Mouse (Mus musculus) G1E-ER4 (cell line): ENCODE measurements around the gene Mau2. TPM values are rescaled to one million over a fixed set of nuclear protein-coding genes. Genes with fewer than 3 reads are reported as not detected.

Experiments
- GATA1 ChIP-seq: IDR thresholded peaks from one replicate; pipeline ENCODE4 v1.8.0; 2012; ENCODE audit warnings: low read length, inconsistent platforms
- polyA plus RNA-seq: library from polyadenylated mRNA; stranded (reverse); fragments of >175 nt; gene quantifications from 2 replicates; pipeline ENCODE4 v1.2.3, GENCODE M21; 2012

The Mau2 gene
- polyA plus RNA-seq: 44.0 and 45.1 TPM in 2 replicates

DNA sequence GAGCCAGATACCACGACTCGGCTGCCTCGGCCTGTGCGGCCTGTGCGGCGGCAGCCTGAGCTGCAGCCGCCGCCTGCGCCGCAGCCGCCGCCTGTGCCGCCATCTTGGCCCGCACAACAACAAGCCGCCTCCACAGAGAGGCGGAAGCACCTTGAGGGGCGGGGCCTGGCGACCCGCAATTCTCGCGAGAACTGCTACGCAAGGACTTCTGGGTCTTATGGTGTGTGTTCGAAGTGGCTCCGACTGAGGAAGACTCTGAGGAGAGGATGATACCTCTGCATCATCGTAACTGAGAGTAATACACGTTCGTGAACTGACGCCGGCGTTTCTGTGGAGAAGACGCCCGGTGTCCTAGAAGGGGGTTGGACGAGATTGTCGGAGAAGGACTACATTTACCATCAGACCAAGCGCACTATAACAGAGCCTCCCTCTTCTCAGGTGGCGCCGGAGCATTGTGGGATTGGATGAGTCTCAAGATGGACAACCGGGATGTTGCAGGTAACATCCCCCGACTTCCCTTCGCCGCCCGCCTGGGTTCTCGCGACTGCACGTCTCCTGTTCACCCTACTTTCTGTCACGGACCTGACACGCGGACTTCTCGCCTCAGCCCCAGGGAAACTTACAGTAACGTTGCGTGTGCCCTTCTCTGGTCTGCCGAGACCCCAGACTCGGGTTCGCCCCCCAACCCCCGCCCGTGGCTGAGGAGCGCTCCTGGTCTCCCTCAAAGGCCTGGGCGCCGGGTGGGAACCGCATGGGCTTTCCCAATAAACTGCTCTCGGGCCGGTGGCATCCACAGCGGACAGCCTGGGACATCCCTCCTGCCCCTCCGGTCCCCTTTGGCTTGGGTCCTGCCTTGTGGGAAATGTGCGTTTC lies at the start of gene Mau2, which contains the start of gene Sugp1:
Gene Mau2 (minus strand): TSS at position 152 of the 873 bp plus-strand sequence.
Gene Sugp1 (plus strand): TSS at position 231 of the 873 bp plus-strand sequence.
- no peak for TF ChIP-seq GATA1

DNA sequence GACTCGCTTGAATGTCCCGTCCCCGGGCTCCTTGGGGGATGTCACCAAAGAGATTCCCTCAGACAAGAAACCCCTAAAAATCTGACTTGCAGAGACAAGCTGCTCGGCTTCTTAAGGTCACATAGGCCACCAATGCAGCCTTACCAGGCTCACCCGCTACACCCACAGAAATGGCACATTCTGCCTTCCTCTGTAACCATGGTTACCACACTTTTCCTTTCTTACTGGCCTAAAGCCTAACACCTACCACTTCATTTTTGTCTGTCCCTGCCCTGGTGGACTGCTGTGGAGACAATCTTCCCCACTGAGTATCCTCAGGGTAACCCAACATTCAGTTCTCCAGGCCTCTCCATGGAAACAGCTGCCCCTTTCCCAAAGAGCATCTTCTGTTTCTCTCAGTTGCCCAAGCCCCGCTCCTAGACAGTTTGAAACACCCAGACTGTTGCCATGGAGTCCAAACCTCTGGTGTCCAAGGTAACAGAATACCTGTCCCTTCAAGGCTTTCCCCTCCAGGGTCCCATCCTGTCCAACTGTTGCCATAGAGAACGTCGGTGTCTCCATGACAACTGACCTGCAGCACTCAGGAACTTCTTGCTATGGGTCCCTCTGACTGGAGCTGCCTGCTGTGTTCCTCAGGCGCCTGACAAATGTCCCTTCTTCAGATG lies 46.9 kb upstream of the Mau2 start:
- no peak for TF ChIP-seq GATA1

DNA sequence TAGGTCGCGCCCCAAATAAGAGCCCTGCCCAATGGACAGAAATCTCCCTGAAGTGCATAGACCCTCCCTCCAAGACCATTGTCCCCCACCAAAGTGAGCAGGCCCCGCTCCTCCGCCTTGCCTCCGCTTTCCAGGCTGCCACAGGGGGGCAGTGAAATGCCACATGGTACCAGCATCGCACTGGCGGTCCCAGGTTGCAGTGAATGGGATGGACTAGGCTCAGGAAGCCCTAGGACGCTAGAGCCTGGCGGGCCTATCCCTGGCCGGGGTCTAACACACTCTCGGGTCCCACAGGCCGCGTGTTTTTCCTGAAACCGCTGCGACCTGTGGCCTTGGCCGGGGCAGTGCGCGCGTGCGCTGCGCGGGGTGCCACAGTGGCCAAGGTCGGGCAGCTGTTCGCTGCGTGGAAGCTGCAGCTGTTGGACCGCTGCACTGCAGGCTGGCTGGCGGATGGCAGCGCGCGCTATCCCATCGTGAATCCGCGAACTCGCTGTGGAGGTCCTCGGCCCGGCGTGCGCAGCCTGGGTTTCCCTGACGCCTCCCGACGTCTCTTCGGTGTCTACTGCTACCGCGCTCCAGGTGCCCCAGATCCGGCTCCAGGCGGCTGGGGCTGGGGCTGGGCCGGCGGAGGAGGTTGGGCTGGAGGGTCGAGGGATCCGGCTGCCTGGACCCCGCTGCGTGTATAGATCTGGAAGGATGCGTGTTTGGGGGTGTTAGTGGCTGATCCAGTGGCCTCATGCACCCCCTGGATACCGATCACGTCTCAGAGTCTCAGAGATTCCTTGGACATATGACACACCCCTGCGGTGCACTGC lies 45.5 kb upstream of the Mau2 start:
- no peak for TF ChIP-seq GATA1

DNA sequence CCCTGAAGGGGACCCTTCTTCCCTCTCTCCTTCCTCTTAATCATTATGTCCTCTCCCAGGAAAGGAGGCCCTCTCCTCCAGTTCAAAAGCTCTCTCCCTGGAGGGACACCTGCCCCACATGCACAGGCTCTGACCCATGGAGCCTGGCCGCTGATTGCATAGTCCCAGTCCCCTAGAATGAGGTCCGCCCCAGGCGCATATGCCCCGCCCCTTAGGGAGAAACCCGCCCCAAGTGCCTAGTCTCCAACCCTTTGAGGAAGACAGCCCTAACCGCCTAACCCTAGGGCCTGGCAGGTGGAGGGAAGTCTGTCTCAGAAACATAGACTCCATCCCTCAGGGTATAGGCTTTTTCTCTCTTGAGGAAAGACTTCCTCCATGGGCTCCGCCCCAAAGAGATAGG lies 44.7 kb upstream of the Mau2 start:
- no peak for TF ChIP-seq GATA1

DNA sequence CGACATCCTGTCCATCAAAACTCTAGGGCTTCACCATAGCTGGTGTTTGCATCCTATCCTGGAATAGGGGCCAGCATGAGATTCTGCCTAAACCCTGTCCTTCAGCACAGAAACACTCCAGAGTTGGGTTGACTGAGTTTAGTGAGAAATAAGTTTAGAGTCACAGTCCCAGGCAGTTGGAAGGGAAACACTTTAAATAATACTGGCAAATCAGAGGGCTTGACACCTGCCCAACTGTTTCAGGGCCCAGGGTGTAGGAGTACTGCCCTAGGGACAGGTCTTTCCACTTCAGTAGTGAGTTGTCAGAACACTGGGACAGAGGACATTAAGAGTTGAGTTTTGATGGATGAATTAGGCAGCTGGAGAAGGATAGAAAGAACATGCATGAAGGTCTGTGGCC lies 43.6 kb upstream of the Mau2 start:
- no peak for TF ChIP-seq GATA1

DNA sequence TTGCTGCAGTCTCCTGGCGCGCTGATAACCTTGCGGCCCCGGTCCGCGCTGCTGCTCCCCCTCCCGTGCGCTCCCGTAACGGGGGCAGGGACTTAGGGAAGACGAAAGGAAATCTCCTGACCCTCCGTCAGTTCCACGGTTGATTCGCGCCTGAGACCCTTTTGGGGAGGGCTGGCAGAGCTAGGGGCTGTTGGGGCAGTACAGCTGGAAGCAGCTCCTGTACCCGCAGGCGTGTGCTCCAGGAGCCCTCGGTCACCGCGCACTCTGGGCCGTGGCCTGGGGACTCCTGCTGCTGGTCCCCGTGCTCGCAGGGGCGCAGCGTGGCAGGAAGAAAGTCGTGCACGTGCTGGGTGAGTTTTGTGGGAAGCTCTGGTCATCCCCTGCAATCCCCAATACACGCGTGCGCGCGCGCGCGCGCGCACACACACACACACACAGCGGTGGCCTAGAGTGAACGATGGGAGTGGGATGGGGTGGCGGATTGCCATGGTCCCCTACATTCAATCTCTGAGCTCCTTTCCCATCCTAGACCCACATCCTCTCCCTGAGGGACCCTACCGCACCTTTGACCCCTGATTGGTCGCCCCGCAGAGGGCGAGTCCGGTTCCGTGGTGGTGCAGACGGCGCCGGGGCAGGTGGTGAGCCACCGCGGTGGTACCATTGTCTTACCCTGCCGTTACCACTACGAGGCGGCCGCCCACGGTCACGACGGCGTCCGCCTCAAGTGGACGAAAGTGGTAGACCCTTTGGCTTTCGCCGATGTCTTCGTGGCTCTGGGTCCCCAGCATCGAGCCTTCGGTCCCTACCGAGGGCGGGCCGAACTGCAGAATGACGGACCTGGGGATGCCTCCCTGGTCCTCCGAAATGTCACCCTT lies 41.9 kb upstream of the Mau2 start:
- TF ChIP-seq GATA1: no peak

DNA sequence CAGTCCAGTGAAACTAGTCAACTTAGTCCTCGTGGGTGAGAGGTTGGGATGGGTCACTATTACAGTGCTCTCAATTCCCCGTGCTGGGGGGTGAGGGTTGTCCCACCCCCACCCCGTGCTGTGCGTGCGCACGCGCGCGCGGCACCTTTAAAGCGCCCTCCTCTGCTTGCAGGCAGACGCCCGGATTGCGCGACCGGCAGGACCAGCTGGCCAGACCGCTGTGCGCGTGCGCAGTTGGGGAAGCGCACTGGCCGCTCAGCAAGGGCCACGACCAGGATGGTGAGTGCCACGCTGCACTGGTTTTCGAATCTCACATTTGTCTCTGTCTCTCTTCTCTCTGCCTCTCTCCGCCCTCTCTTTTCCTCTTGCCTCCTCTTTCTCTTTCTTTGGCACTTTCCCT lies 40.8 kb upstream of the Mau2 start, which contains the start of gene Hapln4:
Gene Hapln4 (plus strand): TSS at position 173 of the 400 bp plus-strand sequence.
- no peak for TF ChIP-seq GATA1

DNA sequence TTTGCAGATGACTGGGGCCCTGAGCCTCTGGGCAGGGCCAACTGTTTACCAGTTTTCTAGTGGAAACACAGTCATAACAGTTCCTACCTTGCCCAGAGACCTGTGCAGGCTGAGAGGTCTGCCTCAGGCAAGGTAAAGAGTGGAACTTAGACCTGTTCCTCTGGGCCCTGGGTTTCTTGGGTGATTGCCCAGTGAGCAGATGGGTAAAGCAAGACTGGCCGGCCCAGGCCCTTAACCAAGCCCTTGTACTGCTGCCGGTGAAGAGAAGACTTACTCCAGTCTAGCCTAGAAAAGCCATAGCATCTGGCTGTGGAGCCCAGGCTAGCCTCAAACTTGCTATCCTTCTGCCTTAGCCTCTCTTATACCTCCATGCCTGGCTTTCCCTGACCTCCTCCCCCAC lies 39.4 kb upstream of the Mau2 start:
- no peak for TF ChIP-seq GATA1

DNA sequence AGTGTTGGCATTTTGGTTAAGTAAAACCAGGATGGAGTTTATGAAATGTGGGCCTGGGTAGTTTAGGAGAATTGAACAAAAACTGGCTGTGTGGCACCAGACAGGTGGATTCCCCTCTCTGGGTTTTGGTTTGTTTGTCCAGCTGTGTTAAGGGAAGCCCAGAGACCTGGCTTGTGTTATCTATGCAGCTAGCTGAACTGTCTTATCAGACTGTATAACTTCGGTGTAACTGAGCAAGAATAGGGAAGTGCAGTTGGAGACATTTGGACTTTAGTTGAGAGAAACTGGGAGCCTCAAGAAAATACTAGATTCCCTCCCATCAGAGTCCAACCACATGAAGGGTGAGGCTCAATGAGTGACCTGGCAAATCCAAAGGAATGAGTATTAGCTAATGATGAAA lies 31.1 kb upstream of the Mau2 start:
- TF ChIP-seq GATA1: no peak

DNA sequence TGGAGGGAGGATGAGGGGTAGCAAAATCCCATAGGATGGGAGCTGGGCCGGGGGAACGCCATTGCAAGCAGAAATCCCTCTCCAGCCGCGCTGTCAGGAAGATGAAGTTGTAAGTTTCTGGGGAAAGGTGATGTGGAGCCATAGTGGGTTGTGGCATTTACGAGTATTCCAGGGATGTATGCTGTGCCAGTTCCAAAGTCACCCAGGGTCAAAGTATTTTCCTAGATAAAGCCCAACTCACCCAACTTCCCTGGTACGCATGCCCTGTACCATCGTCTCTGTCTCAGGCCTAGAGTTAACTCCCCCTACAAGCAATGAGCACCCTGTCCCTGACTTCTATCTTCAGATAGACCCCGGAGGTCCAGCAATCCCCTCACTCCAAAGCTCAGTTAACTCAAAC lies 30.6 kb upstream of the Mau2 start:
- no peak for TF ChIP-seq GATA1

DNA sequence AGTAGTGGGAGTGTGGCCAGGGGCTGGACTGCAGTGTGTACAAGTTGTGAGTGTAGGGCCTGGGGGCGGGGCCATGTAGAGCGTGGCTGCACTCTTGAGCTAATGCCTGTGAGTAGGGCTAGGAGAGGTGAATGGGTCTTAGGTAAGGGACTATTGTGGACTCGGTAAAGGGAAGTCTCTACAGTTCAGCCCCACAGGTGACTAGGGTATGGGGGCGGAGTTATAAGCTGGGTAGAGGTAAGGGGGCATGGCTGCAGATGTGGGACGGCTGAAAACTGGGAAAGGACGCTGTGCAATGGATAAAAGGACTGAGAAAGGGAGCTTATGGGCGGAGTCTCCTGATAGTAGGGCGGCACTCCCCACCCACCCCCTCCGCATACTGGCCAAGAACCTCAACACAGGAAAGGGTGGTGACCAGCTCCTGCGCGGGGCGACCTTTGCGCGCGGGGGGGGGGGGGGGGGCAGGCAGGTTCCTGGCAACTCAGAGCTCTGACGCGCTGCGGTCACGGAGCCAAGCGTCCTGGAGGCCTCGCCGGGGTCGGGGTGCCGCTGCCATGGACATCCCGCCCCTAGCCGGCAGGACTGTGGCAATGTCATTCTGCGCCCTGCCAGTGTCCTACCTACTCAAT lies 30.0 kb upstream of the Mau2 start, which contains the start of gene Tm6sf2:
Gene Tm6sf2 (plus strand): TSS at position 484 of the 629 bp plus-strand sequence.
- TF ChIP-seq GATA1: no peak

DNA sequence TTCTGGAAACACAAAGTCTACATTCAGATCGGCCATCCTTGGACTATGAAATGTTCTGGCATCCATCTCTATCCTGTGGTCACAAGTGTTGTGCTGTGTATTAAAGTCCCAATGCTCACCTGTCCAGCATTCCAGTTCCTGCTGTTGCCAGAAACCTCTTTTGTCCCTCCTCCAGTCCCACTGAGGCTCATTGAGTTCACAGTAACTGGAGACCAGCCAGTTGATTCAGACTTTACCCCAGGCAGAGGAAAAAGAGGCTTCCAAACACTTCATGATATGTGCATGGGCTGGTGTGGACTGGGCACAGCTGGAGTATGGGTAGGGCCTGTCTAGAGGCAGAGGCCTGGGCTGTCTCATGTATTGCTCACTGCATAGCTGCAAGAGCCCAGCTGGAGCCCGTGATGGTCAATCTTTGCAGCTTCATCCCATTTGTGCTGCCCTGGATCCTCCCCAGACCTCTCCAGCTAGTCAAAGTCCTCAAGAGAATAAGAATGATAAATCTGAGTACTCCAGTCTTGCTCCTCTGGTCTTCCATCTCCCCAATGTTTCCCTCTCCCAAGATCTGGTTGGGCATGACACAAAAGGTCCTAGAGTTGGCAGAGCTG lies 29.4 kb upstream of the Mau2 start:
- no peak for TF ChIP-seq GATA1

DNA sequence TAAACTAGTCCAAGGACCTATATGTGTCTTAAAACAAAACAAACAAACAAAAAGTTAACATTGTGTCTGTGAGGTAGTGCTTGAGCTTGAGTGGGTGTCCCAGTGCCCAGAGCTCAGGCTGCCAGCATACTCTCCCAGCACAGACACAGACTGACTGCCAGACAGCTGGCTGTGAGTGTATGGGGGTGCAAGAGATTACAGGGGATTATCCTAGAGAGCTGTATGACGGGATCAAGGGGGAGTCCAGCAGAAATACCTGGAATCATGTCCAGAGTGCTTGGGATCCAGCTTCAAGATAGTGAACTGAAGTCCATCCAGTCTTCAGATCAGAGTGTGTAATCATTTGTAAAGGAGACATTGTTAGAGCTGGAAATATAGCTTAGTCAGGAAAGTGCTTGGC lies 15.2 kb upstream of the Mau2 start:
- no peak for TF ChIP-seq GATA1

DNA sequence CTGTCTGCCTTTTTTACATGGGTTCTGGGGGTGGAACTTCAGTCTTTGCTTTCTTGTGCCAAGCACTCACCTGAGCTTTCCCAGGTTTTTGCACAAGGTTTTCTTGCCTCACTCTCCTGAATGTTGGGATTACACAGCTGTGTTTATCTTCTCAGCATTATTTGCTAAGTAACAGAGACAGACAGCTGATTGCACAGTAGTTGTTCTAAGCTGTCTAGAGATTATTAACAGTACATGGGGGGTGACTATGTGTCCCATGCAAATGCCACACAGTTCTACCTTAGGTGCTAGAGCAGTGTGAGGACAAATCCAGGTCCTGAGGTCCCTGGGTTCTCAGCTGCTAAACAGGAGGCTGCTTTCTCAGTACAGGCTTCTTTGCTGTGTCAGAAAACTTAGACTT lies 7.1 kb upstream of the Mau2 start:
- TF ChIP-seq GATA1: no peak
